Mouse (Mus musculus): ENCODE data around the gene Rnase4. TPM values are rescaled to one million over a fixed set of nuclear protein-coding genes. Genes with fewer than 3 reads are reported as not detected.
A peak's percentile ranks its signal among the peaks of the same experiment; 100 is the strongest.
"Not testable (repeated sequence)": the region's sequence is repeated elsewhere in the genome, so short reads cannot be mapped to it uniquely, and the experiment has no call there.

The Rnase4 gene
- polyA plus RNA-seq, 1 experiment from 2014 or later, result 151 TPM

DNA sequence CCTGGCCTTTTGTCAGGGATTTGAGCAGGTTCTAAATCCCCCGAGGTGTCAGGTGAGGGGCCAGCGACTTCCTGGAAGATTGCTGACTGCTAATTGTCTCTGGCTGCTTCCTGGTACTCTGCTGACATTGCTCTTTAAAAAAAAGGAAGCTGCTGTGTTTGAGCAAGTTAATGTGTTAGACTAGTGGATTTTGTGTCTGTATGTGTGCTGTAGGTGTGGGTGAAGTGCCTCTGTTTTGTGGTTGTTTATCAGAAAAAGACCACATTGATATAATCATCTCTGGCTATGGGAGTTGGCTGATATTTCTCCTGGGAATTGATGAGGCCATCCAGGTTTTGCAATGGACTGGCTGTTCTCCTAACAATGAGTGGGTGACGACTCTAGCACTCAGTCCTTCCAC is 2.6 kb downstream of the Rnase4 start:
- WGBS, result 25% methylated on average over 3 of the region's 3 CpGs

DNA sequence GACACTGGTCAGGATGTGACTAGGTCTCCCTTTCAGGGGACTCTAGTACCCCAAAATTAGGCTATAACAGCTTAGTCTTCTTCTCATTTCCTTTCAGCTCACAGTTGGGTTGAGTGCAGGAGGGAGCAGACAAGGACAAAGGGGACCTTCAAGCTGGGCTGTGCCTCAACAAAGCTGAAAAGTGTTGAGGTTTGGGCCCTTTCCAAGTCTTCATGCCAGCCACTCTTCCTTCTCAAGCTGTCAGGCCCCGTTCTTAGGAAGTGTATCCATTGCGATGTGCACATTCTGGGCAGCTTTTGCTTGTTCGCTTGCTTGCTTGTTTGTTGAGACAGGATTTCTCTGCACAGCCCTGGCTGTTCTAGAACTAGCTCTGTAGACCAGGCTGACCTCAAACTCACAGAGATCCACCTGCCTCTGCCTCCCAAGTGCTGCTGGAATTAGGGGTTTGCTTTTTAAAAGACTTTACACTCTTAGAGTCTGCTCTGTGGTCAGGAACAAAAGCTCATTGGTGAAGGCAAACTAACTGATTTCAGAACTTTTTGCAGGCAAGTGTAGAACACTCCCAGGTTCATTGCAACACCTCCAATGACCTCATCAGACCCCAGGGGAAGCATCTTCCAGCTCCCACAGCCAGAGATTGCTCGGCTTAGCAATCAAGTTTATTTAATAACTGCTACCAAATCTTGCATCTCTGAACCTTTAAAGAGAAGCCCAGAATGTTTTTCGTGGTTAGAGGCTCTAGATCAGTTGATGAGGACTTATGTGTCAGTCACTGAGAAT is 3.4 kb downstream of the Rnase4 start:
- Histone ChIP-seq H3K27ac (ENCODE audit: low read depth) (no peak overlapping the region), H3K4me3 (ENCODE audit: low read depth, low read length) (no peak overlapping the region), H3K9ac (ENCODE audit: low read length) (no peak overlapping the region), H3K36me3 (ENCODE audit: control insufficient read depth, insufficient read depth, low read length) (no peaks in the 10 kb centered on the region), H3K9me3 (ENCODE audit: control insufficient read depth, low read length) (no peaks in the 10 kb centered on the region), H3K4me1 (replicated peaks; ENCODE audit: control insufficient read depth, insufficient read depth, low read length) (peaks cover 2% of the 10 kb centered on the region; the same call in 1 of the 2 replicates), H3K27me3 (replicated peaks; ENCODE audit: control insufficient read depth, insufficient read depth, low read length) (no peaks in the 10 kb centered on the region), H3K4me2 (ENCODE audit: low read length) (no peak overlapping the region)
- WGBS, result 81% methylated on average over 5 of the region's 5 CpGs
- no peak for DNase-seq (ENCODE audit: low spot score)
- ATAC-seq (replicated peaks; ENCODE audit: low FRiP score, low TSS enrichment, low read depth), result no peak

More for the DNA sequence above, 2.6 kb downstream of the Rnase4 start:
- Histone ChIP-seq H3K9ac (ENCODE audit: low read length) (no peak overlapping the region), H3K4me1 (replicated peaks; ENCODE audit: control insufficient read depth, insufficient read depth, low read length) (peaks cover 2% of the 10 kb centered on the region; the same call in 1 of the 2 replicates), H3K4me3 (ENCODE audit: low read depth, low read length) (no peak overlapping the region), H3K4me2 (ENCODE audit: low read length) (no peak overlapping the region), H3K9me3 (ENCODE audit: control insufficient read depth, low read length) (no peaks in the 10 kb centered on the region), H3K27me3 (replicated peaks; ENCODE audit: control insufficient read depth, insufficient read depth, low read length) (no peaks in the 10 kb centered on the region), H3K36me3 (ENCODE audit: control insufficient read depth, insufficient read depth, low read length) (no peaks in the 10 kb centered on the region), H3K27ac (ENCODE audit: low read depth) (no peak overlapping the region)
- ATAC-seq (replicated peaks; ENCODE audit: low FRiP score, low TSS enrichment, low read depth) (no peak), DNase-seq (ENCODE audit: low spot score) (no peak)

GRCm38 (mm10) chr14:51094921-51095320 is 4.0 kb downstream of the Rnase4 start:
- Histone ChIP-seq H3K4me2 (ENCODE audit: low read length) (no peak overlapping the region), H3K9me3 (ENCODE audit: control insufficient read depth, low read length) (no peaks in the 10 kb centered on the region), H3K4me3 (ENCODE audit: low read depth, low read length) (no peak overlapping the region), H3K27me3 (replicated peaks; ENCODE audit: control insufficient read depth, insufficient read depth, low read length) (no peaks in the 10 kb centered on the region), H3K9ac (ENCODE audit: low read length) (no peak overlapping the region), H3K36me3 (ENCODE audit: control insufficient read depth, insufficient read depth, low read length) (no peaks in the 10 kb centered on the region), H3K4me1 (replicated peaks; ENCODE audit: control insufficient read depth, insufficient read depth, low read length) (peaks cover 2% of the 10 kb centered on the region; the same call in 1 of the 2 replicates), H3K27ac (ENCODE audit: low read depth) (no peak overlapping the region; the same call in 1 of the 2 replicates)
- DNase-seq (ENCODE audit: low spot score) (no peak), ATAC-seq (replicated peaks; ENCODE audit: low FRiP score, low TSS enrichment, low read depth) (no peak)
- 66% methylated on average over 9 of the region's 9 CpGs for WGBS

DNA sequence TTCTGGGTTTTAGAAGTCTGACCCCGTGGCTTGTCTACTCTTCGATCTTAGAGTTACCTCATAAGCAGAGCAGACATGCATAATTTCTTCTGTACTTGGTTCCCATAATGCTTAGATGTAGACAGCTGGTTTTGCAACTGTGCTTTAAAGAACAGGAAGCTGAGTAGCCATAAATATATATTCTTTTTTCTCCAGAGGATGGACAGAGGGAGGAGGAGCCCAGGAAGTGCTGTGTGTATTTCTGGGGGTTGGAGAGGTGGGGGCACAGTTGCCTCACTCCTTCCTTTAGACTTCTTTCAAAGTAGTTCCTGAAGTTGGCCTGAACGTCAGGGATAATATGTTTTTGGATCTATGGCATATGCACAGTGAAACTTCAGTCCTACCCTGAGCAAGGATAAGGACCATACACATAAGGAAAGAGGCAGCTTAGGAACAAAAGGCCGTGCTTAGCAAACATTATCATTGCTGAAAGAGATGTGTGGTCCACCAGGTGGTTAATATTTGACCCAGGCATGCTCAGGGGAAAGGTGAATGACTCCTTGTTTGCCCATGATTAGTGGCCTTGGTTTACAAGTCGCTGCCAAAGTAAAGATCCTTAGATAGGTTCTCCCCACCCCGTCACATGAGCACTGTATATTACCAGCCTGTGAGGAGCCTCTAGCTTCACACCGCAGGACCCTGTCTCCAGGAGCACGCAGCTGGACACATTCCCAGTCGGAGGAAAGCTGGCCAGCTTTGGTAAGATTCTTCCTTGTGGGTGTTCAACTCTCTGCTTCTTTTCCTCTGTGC is 5.1 kb downstream of the Rnase4 start:
- H3K9ac ChIP-seq (ENCODE audit: low read length), result no peak overlapping the region
- no peaks in the 10 kb centered on the region for H3K36me3 ChIP-seq (ENCODE audit: control insufficient read depth, insufficient read depth, low read length)
- peak overlapping the region; percentile 61 for H3K27ac ChIP-seq (ENCODE audit: low read depth)
- ATAC-seq (replicated peaks; ENCODE audit: low FRiP score, low TSS enrichment, low read depth), result peak; percentile 83
- H3K9me3 ChIP-seq (ENCODE audit: control insufficient read depth, low read length), result no peaks in the 10 kb centered on the region
- no peaks in the 10 kb centered on the region for H3K27me3 ChIP-seq (replicated peaks; ENCODE audit: control insufficient read depth, insufficient read depth, low read length)
- peaks cover 2% of the 10 kb centered on the region; the same call in 1 of the 2 replicates for H3K4me1 ChIP-seq (replicated peaks; ENCODE audit: control insufficient read depth, insufficient read depth, low read length)
- H3K4me2 ChIP-seq (ENCODE audit: low read length), result peak overlapping the region; percentile 37
- peak overlapping the region; percentile 22 for H3K4me3 ChIP-seq (ENCODE audit: low read depth, low read length)
- DNase-seq (ENCODE audit: low spot score), result no peak
- WGBS, result 34% methylated on average over 9 of the region's 9 CpGs

- not testable (repeated sequence) for ATAC-seq (replicated peaks; ENCODE audit: low FRiP score, low TSS enrichment, low read depth); H3K4me1 ChIP-seq (replicated peaks; ENCODE audit: control insufficient read depth, insufficient read depth, low read length); H3K27me3 ChIP-seq (replicated peaks; ENCODE audit: control insufficient read depth, insufficient read depth, low read length); H3K27ac ChIP-seq (ENCODE audit: low read depth); H3K4me3 ChIP-seq (ENCODE audit: low read depth, low read length); H3K4me2 ChIP-seq (ENCODE audit: low read length); H3K9me3 ChIP-seq (ENCODE audit: control insufficient read depth, low read length); H3K9ac ChIP-seq (ENCODE audit: low read length); H3K36me3 ChIP-seq (ENCODE audit: control insufficient read depth, insufficient read depth, low read length)
- 26% methylated on average over 1 of the region's 1 CpGs for WGBS
- peak; percentile 77 for DNase-seq (ENCODE audit: low spot score)
Measured at GRCm38 (mm10) chr14:51098300-51098699, 7.4 kb downstream of the Rnase4 start.

GRCm38 (mm10) chr14:51098921-51099320 is 8.0 kb downstream of the Rnase4 start:
- H3K9me3 ChIP-seq (ENCODE audit: control insufficient read depth, low read length), result no peaks in the 10 kb centered on the region
- no peak overlapping the region for H3K4me3 ChIP-seq (ENCODE audit: low read depth, low read length)
- no peak overlapping the region for H3K27ac ChIP-seq (ENCODE audit: low read depth)
- WGBS, result 95% methylated on average over 11 of the region's 11 CpGs
- H3K9ac ChIP-seq (ENCODE audit: low read length), result no peak overlapping the region
- H3K36me3 ChIP-seq (ENCODE audit: control insufficient read depth, insufficient read depth, low read length), result no peaks in the 10 kb centered on the region
- H3K27me3 ChIP-seq (replicated peaks; ENCODE audit: control insufficient read depth, insufficient read depth, low read length), result no peaks in the 10 kb centered on the region
- no peak overlapping the region for H3K4me2 ChIP-seq (ENCODE audit: low read length)
- H3K4me1 ChIP-seq (replicated peaks; ENCODE audit: control insufficient read depth, insufficient read depth, low read length), result no peaks in the 10 kb centered on the region; the same call in 1 of the 2 replicates
- DNase-seq (ENCODE audit: low spot score) (no peak), ATAC-seq (replicated peaks; ENCODE audit: low FRiP score, low TSS enrichment, low read depth) (no peak)

- Histone ChIP-seq H3K27me3 (replicated peaks; ENCODE audit: control insufficient read depth, insufficient read depth, low read length) (no peaks in the 10 kb centered on the region), H3K9me3 (ENCODE audit: control insufficient read depth, low read length) (no peaks in the 10 kb centered on the region), H3K4me3 (ENCODE audit: low read depth, low read length) (no peak overlapping the region), H3K9ac (ENCODE audit: low read length) (no peak overlapping the region), H3K4me1 (replicated peaks; ENCODE audit: control insufficient read depth, insufficient read depth, low read length) (no peaks in the 10 kb centered on the region), H3K27ac (ENCODE audit: low read depth) (no peak overlapping the region), H3K36me3 (ENCODE audit: control insufficient read depth, insufficient read depth, low read length) (peaks cover 9% of the 10 kb centered on the region; the same call in 1 of the 2 replicates), H3K4me2 (ENCODE audit: low read length) (no peak overlapping the region)
- DNase-seq (ENCODE audit: low spot score), result no peak
- ATAC-seq (replicated peaks; ENCODE audit: low FRiP score, low TSS enrichment, low read depth), result no peak
- 75% methylated on average over 9 of the region's 9 CpGs for WGBS
Measured at GRCm38 (mm10) chr14:51101284-51101683, 10.4 kb downstream of the Rnase4 start.

- Histone ChIP-seq H3K27me3 (replicated peaks; ENCODE audit: control insufficient read depth, insufficient read depth, low read length) (no peaks in the 10 kb centered on the region), H3K36me3 (ENCODE audit: control insufficient read depth, insufficient read depth, low read length) (peaks cover 9% of the 10 kb centered on the region; the same call in 1 of the 2 replicates), H3K4me1 (replicated peaks; ENCODE audit: control insufficient read depth, insufficient read depth, low read length) (no peaks in the 10 kb centered on the region), H3K27ac (ENCODE audit: low read depth) (no peak overlapping the region), H3K4me2 (ENCODE audit: low read length) (no peak overlapping the region), H3K4me3 (ENCODE audit: low read depth, low read length) (no peak overlapping the region), H3K9me3 (ENCODE audit: control insufficient read depth, low read length) (no peaks in the 10 kb centered on the region), H3K9ac (ENCODE audit: low read length) (no peak overlapping the region)
- WGBS, result 65% methylated on average over 3 of the region's 3 CpGs
- DNase-seq (ENCODE audit: low spot score) (peak; percentile 84), ATAC-seq (replicated peaks; ENCODE audit: low FRiP score, low TSS enrichment, low read depth) (no peak)
Measured at GRCm38 (mm10) chr14:51103217-51103616, 12.3 kb downstream of the Rnase4 start.

Data from intestine, embryonic 14.5 days (tissue).